Mouse (Mus musculus) small intestine, adult 2 months (tissue): Measurements from ENCODE around the gene Shisa9.

Experiments
- CTCF ChIP-seq: fragments of 200-500 bp; IDR thresholded peaks from 2 replicates; pipeline ENCODE4 v1.5.1; 2012; ENCODE audit warnings: low read depth, mild to moderate bottlenecking, control low read depth, inconsistent platforms, low read length, moderate library complexity, mixed read lengths; ENCODE audit not compliant: insufficient replicate concordance, insufficient read length; ENCODE audit errors: extremely low read depth
- POLR2A ChIP-seq: fragments of 200-500 bp; IDR thresholded peaks from 2 replicates; pipeline ENCODE4 v1.6.1; 2012; ENCODE audit warnings: low read depth, mild to moderate bottlenecking, control low read depth, inconsistent platforms, low read length, moderate library complexity

- TF ChIP-seq POLR2A: no peak
- no peak for TF ChIP-seq CTCF
Measured at GRCm38 (mm10) chr16:12203055-12203454, 219.1 kb downstream of the Shisa9 start.
